Mouse (Mus musculus): ENCODE results near the gene Axl. TPM values are rescaled to one million over a fixed set of nuclear protein-coding genes. Genes with fewer than 3 reads are reported as not detected.

Gene Axl
- polyA plus RNA-seq, 1 experiment from 2014 or later, result 52.1 TPM

DNA sequence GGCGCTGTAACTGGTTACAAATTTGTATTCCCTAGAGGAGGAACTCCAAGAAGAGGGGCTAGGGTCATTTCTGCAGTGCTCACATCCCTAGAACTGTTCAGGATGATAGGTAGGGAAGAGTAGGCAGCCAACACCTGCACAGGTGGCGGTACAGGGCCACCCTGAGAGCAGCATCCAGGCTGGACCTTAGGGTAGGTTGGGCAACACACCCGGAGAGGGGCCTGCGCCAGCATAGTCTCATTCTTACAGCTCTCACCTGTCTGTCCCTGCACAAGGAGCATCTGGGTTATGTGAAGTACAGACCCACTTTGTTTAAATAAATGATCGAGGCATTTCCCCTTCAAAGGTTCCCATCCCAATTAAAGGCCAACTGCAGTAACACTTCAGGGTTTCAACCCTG, 67.7 kb downstream of the Axl start:
- no peak for ATAC-seq
- no peak overlapping the region for H3K4me3 ChIP-seq (ENCODE audit: low read depth, low read length)
- 88% methylated on average over 5 of the region's 5 CpGs for WGBS
- no peak overlapping the region for H3K4me2 ChIP-seq (replicated peaks; ENCODE audit: low read depth)
- no peak overlapping the region for H3K27ac ChIP-seq (ENCODE audit: low read depth, low read length)
- no peak for TF ChIP-seq CTCF (IDR thresholded peaks at IDR 0.05; ENCODE audit: low read depth)
- peaks cover 56% of the 10 kb centered on the region for H3K36me3 ChIP-seq (ENCODE audit: control insufficient read depth, insufficient read depth)
- no peaks in the 10 kb centered on the region for H3K27me3 ChIP-seq (replicated peaks; ENCODE audit: control insufficient read depth, insufficient read depth, low read length)
- H3K9me3 ChIP-seq (ENCODE audit: control insufficient read depth), result no peaks in the 10 kb centered on the region
- no peak overlapping the region for H3K9ac ChIP-seq (ENCODE audit: low read depth, low read length)
- H3K4me1 ChIP-seq (replicated peaks; ENCODE audit: control insufficient read depth, insufficient read depth, low read length), result no peaks in the 10 kb centered on the region; the same call in 1 of the 2 replicates

DNA sequence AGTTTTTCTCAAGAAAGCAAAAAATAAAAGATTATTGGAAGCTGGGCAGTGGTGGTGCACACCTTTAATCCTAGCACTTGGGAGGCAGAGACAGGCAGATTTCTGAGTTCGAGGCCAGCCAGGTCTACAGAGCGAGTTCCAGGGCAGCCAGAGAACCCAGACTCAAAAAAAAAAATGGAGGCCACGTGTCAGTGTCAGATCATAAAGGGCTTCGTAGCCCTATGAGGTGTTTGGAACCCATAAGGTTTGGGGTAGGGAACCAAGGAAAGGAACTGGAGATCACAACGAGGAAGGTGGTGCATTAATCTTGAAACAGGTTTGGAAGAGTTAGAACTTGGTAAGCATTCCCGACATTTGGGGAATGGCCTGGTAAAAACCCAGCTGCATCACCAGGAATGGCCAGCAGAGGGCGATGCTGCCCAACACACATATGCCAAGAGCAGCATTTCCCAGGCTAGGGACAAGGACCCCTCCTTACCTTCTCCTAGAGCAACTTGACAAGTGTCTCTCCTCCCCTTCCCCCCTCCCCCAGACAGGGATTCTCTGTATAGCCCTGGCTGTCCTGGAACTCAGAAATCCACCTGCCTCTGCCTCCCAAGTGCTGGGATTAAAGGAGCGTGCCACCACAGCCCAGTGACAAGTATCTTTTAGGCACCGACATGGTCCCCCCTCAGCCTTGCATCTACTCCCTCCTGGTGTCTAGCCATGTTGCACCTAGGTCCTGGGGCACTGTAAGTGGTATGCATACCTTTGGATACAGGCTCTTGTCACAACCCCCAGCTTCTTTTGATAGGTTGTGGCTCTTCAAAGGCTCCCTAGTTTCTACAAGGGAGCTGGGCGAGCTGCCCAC, 68.5 kb downstream of the Axl start:
- no peak overlapping the region for H3K27ac ChIP-seq (ENCODE audit: low read depth, low read length)
- no peaks in the 10 kb centered on the region for H3K27me3 ChIP-seq (replicated peaks; ENCODE audit: control insufficient read depth, insufficient read depth, low read length)
- WGBS, result 60% methylated on average over 10 of the region's 10 CpGs
- no peak for ATAC-seq
- H3K9ac ChIP-seq (ENCODE audit: low read depth, low read length), result no peak overlapping the region
- no peak overlapping the region for H3K4me3 ChIP-seq (ENCODE audit: low read depth, low read length)
- no peak overlapping the region for H3K4me2 ChIP-seq (replicated peaks; ENCODE audit: low read depth)
- H3K9me3 ChIP-seq (ENCODE audit: control insufficient read depth), result no peaks in the 10 kb centered on the region
- H3K4me1 ChIP-seq (replicated peaks; ENCODE audit: control insufficient read depth, insufficient read depth, low read length), result no peaks in the 10 kb centered on the region; the same call in 1 of the 2 replicates
- TF ChIP-seq CTCF (IDR thresholded peaks at IDR 0.05; ENCODE audit: low read depth), result peak; percentile 95
- peaks cover 56% of the 10 kb centered on the region for H3K36me3 ChIP-seq (ENCODE audit: control insufficient read depth, insufficient read depth)

GRCm38 (mm10) chr7:25718788-25719417, 69.6 kb downstream of the Axl start, which contains the start of gene Ccdc97:
Gene Ccdc97, minus strand, starts transcription at chr7:25719088.
- WGBS, result 3% methylated on average over 32 of the region's 32 CpGs
- Histone ChIP-seq H3K36me3 (ENCODE audit: control insufficient read depth, insufficient read depth) (peaks cover 56% of the 10 kb centered on the region), H3K27ac (ENCODE audit: low read depth, low read length) (peak within 1 kb of the TSS; percentile 76), H3K9me3 (ENCODE audit: control insufficient read depth) (no peaks in the 10 kb centered on the region), H3K4me3 (ENCODE audit: low read depth, low read length) (peak within 1 kb of the TSS; percentile 51), H3K4me1 (replicated peaks; ENCODE audit: control insufficient read depth, insufficient read depth, low read length) (no peaks in the 10 kb centered on the region; the same call in 1 of the 2 replicates), H3K9ac (ENCODE audit: low read depth, low read length) (peak within 1 kb of the TSS; percentile 52), H3K4me2 (replicated peaks; ENCODE audit: low read depth) (peak within 1 kb of the TSS; percentile 68), H3K27me3 (replicated peaks; ENCODE audit: control insufficient read depth, insufficient read depth, low read length) (no peaks in the 10 kb centered on the region)
- ATAC-seq, result peak; percentile 81
- TF ChIP-seq CTCF (IDR thresholded peaks at IDR 0.05; ENCODE audit: low read depth), result peak; percentile 4; the same call in 1 of the 2 replicates

- TF ChIP-seq CTCF (IDR thresholded peaks at IDR 0.05; ENCODE audit: low read depth), result no peak
- Histone ChIP-seq H3K36me3 (ENCODE audit: control insufficient read depth, insufficient read depth) (peaks cover 61% of the 10 kb centered on the region), H3K27me3 (replicated peaks; ENCODE audit: control insufficient read depth, insufficient read depth, low read length) (no peaks in the 10 kb centered on the region), H3K4me1 (replicated peaks; ENCODE audit: control insufficient read depth, insufficient read depth, low read length) (no peaks in the 10 kb centered on the region; the same call in 1 of the 2 replicates), H3K4me2 (replicated peaks; ENCODE audit: low read depth) (peak overlapping the region; percentile 68), H3K27ac (ENCODE audit: low read depth, low read length) (no peak overlapping the region), H3K9ac (ENCODE audit: low read depth, low read length) (no peak overlapping the region), H3K9me3 (ENCODE audit: control insufficient read depth) (no peaks in the 10 kb centered on the region), H3K4me3 (ENCODE audit: low read depth, low read length) (no peak overlapping the region)
- ATAC-seq, result no peak
- WGBS, result 86% methylated on average over 3 of the region's 3 CpGs
Measured at GRCm38 (mm10) chr7:25717478-25717877, 71.0 kb downstream of the Axl start.

GRCm38 (mm10) chr7:25715731-25716271, 72.7 kb downstream of the Axl start:
- no peak for ATAC-seq
- Histone ChIP-seq H3K4me3 (ENCODE audit: low read depth, low read length) (no peak overlapping the region), H3K9ac (ENCODE audit: low read depth, low read length) (no peak overlapping the region), H3K4me2 (replicated peaks; ENCODE audit: low read depth) (no peak overlapping the region), H3K27me3 (replicated peaks; ENCODE audit: control insufficient read depth, insufficient read depth, low read length) (no peaks in the 10 kb centered on the region), H3K4me1 (replicated peaks; ENCODE audit: control insufficient read depth, insufficient read depth, low read length) (no peaks in the 10 kb centered on the region; the same call in 1 of the 2 replicates), H3K9me3 (ENCODE audit: control insufficient read depth) (no peaks in the 10 kb centered on the region), H3K27ac (ENCODE audit: low read depth, low read length) (no peak overlapping the region), H3K36me3 (ENCODE audit: control insufficient read depth, insufficient read depth) (peaks cover 51% of the 10 kb centered on the region)
- no peak for TF ChIP-seq CTCF (IDR thresholded peaks at IDR 0.05; ENCODE audit: low read depth)
- WGBS, result 95% methylated on average over 22 of the region's 22 CpGs

DNA sequence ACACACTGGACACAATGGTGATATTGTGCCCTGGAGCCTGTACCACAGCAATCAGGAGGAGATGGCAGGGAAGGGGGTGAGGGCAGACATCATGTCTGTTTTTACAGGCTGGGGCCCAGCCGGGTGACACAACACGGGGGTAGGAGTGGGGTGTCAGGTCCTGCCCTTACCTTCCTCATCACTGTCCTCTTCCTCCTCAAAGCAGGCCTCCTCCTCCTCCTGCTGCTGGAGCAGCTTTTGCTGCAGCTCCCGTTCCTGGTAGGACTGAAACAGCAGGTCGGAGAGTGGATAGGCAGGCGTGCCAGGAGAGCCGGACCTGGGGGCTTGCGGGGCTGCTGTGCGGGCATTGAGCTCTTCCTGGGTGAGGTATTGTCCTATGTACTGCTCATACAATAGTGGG, 73.9 kb downstream of the Axl start:
- H3K9ac ChIP-seq (ENCODE audit: low read depth, low read length), result no peak overlapping the region
- no peak for TF ChIP-seq CTCF (IDR thresholded peaks at IDR 0.05; ENCODE audit: low read depth)
- H3K4me3 ChIP-seq (ENCODE audit: low read depth, low read length), result no peak overlapping the region
- no peaks in the 10 kb centered on the region for H3K9me3 ChIP-seq (ENCODE audit: control insufficient read depth)
- H3K4me2 ChIP-seq (replicated peaks; ENCODE audit: low read depth), result no peak overlapping the region
- whole genome bisulfite sequencing, result 92% methylated on average over 8 of the region's 8 CpGs
- H3K27me3 ChIP-seq (replicated peaks; ENCODE audit: control insufficient read depth, insufficient read depth, low read length), result no peaks in the 10 kb centered on the region
- peaks cover 6% of the 10 kb centered on the region; the same call in 1 of the 2 replicates for H3K4me1 ChIP-seq (replicated peaks; ENCODE audit: control insufficient read depth, insufficient read depth, low read length)
- no peak overlapping the region for H3K27ac ChIP-seq (ENCODE audit: low read depth, low read length)
- no peak for ATAC-seq
- H3K36me3 ChIP-seq (ENCODE audit: control insufficient read depth, insufficient read depth), result peaks cover 44% of the 10 kb centered on the region

All from intestine, postnatal 0 days (tissue).